Mouse (Mus musculus): ENCODE results near the gene Cd72.

Cd72 gene

DNA sequence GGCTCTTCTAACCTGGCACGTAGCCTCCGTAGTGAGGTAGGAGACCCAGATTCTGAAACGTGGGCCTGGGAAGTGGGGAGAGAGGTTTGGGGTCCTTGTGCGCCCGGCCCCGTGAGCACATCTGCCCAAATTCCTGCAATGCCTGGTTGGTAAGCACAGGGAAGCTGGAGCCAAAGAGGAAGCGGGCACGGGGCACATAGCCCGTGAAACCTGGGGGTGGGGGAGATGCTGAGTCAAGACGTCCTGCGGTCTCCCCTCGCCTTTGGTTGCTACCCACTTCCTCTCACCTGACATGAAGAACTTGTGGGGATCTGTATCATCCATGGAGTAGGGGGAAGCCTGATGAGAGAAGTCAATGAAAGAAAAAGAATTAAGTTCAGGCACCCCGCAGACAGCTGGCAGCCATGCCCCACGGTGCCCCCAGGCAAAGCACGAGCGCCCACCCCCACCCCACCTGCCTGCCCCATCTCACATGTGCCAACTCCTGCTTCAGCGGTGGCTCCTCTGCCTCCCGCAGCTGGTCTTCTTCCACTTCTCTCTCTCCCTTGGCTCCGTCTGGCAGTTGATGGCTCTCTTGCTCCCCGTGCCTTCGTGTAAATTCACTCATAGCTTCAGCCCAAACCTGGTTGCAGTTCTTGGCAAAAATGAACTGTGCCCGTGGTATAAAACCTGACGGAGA, 26.8 kb downstream of the Cd72 start:
- DNase-seq (ENCODE audit: low spot score), result no peak

DNA sequence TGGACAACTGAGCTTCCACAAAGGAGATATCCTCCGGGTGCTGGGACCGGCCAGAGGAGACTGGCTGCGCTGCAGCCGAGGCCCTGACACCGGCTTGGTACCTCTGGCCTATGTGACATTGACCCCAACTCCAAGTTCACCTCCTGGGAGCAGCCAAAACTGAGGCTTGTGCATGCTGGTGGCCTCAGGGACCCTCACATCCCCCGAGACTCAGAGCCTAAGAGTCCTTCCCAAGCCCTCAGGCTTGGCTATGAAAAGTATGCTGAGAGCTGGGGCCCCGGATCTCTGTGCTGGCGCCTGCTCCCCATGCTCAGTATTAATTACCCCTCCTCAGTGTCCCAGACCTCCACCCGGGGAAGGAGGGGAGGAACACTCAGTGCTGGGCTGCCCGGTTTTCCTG, 27.9 kb downstream of the Cd72 start:
- DNase-seq (ENCODE audit: low spot score), result no peak

DNA sequence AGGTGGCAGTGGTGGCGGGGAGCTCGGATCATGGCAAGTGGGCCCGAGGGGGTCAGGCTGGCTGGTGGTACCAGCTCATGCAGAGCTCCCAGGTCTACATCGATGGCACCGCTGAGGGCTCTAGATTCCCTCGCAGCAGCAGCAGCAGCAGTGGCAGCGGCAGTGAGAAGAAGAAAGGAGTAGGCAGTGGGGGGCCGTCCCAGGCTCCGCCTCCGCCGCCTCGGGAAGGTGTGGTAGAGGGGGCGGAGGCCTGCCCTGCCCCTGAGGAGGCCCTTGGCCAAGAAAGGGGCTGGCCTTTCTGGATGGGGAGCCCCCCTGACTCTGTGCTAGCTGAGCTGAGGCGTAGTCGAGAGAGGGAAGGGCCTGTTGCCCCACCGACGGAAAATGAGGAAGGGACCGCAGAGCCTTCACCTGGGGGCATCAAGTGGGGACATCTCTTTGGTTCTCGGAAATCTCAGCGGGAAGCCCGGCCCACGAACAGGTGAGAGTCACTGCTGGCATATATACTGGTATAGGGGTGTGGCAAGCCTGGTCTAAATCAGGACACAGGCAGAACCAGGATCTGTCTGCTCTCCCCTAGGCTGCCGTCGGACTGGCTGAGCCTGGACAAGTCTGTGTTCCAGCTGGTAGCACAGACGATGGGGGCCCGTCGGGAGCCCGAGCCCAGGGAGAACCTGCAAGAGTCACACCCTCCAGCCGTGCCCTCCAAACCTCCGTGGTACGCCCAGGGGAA, 28.6 kb downstream of the Cd72 start:
- DNase-seq (ENCODE audit: low spot score), result no peak

DNA sequence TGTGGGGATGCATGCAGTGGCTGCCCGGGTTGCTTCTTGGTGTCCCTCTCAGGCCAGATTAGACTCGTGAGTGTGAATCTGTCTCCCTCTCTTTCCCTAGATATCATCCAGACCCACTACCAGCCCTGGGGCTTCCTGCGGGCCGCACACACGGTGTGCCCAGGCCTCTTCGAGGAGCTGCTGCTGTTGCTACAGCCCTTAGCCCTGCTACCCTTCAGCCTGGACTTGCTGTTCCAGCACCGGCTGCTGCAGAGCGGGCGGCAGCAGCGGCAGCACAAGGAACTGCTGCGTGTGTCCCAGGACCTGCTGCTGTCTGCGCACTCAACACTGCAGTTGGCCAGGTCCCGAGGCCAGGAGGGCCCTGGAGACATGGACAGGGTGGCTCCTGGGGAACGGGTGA, 29.2 kb downstream of the Cd72 start:
- DNase-seq (ENCODE audit: low spot score), result no peak

DNA sequence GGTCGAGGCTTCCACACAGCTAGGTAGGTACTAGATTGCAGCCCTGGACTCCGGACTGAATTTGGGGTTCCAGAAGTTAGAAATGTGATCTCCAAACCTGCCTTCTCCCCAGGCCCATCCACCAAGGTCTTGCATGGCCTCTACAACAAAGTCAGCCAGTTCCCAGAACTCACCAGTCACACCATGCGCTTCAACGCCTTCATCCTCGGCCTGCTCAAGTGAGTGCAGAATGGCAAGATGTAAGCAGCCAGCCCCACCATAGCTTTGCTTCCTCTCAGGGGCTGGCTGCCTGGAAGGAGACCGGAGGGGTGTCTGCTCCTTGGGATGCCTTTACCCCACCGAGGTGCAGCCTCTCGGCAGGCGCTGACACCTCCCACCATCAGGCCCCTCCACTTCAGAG, 30.4 kb downstream of the Cd72 start:
- no peak for DNase-seq (ENCODE audit: low spot score)

DNA sequence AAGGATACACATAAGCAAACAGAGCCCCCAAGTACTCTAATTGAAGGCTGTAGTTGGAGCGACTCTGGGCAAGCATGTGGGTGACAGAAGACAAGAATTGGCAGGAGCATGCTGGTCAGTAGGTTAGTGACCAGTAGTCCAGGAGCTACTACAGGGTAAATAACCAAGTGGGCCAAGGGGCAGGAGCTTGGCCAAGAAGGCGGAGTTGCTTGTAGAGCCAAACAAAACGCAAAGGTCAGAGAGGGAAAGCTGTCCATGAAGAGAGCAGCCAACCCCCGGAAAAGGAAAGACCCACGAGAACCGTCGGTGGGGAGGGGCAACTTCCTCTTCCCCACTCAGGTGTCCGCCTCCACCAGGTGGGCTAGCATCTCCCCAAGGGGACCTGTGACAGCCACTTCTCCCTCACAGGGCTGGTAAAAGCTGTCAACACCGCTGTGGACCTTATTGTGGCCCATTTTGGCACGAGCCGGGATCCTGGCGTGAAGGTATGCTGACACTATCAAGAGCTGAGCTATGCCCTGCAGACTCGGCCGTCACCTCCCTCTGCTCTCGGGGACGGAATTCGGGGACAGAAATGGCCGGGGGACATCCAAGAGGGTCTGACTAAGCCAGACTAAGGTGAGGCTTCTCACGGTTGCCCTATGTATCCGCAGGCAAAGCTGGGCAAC, 31.0 kb downstream of the Cd72 start:
- no peak for DNase-seq (ENCODE audit: low spot score)

DNA sequence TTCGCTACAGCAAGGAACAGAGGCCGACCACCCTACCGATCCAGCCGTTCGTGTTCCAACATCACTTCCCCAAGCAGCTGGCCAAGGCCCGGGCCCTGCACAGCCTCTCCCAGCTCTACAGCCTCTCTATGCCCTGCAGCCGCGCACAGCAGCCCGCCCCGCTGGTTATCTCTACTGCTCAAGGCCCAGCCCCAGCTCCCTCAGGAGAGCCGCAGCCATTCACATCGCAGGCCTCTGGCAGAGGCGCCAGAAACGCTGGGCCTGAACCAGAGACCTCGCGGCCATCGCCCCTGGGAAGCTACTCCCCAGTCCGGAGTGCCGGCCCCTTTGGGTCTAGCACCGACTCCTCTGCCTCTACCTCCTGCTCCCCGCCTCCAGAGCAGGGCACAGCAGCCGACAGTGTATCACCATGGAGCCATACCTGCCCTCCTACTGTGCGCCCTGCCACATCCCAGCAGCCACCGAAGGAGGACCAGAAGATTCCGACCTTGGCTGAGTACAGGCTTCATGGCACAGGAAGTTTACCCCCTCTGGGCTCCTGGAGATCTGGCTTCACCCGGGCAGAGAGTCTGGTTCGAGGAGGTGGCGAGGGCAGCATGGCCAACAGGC, 32.7 kb downstream of the Cd72 start:
- DNase-seq (ENCODE audit: low spot score), result no peak

DNA sequence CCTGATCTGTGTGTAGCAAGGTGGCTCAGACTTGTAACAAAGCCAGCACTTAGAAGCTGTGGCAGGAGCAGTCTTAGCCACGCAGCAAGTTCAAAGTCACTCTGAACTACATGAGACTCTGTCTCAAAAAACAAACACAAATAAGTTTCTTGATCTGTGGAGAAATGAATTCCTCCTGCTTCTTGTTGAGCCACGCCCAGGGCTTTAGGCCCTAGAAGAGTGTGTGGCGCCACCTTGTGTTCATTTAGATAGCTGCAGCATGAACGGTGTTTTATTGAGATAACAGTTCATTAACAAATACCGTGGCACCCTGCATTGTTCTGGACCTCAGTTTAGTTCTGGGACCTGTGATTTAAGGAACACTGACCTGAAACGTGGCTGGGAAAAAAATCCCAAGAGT, 34.1 kb downstream of the Cd72 start:
- peak; percentile 84 for DNase-seq (ENCODE audit: low spot score)

DNA sequence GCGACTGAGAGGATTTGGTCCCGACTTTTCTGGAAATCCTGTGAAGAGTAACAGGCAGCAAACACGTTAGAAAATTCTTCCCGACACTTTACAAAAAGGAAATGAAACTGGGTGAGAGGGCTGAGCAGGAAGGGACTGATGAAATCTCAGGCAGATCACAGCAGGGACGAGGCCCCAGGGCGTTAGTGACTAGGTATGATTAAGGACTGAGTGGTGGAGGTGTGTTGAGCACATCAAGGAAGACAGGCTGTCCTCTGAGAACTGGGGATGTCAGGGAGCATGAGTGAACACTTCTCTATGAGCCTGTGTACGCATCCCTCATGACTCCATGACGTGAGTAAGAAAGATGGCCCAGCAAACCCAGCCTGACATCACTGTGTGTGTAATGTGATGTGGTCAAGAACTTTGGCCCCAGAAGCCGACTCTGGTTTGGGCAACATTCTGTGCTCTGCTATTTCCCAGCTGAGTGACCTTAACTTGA, 34.6 kb downstream of the Cd72 start:
- DNase-seq (ENCODE audit: low spot score), result no peak

DNA sequence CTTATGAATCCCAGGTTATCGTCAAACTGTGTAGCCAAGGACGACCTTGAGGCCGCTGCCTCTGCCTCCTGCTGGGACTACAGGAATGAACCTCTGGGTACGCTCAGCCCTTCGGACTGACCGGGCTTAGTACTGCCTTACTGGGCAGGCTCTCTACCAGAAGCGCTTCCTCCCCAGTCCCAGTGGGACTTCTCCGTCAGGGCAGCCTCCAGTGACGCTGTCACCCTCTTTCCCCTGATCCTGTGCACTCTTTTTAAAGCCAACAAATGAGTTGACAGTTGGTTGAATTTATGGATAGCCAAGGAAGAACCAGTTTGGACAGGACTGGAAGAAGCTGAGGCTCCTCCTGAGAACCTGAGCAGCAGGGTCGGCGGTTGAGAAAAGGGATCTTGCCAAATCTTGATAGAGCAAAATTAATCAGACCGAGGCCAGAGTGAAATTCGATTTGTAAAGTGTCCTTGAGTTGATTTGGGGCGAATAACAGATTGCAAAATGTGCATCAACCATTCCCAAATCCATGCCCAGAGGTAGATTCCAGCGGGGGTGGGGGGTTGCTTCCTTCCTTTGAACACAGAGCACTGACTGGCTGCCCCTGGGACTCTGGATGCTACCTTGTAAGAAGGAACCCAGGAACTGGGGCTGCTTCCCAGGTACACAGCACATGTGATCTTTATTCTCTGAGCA, 35.3 kb downstream of the Cd72 start:
- DNase-seq (ENCODE audit: low spot score), result no peak

DNA sequence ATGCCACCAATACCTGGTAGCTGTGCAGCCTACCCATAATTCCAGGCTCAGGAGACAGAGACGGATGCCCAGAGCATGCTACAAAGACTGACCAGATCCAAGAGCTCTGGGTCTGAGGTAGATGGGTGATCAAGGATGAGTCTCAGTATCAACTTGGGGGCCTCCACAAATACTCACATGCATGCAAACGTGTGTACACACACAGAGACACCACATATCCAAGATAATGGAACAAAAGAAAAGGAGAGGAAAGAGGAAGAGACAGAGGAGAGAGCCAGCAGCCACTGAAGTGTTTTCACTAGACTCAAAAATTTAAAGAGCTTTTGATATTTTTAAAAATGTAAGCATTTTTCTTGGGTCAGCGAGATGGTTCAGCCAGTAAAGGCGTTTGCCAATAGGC, 36.0 kb downstream of the Cd72 start:
- no peak for DNase-seq (ENCODE audit: low spot score)

DNA sequence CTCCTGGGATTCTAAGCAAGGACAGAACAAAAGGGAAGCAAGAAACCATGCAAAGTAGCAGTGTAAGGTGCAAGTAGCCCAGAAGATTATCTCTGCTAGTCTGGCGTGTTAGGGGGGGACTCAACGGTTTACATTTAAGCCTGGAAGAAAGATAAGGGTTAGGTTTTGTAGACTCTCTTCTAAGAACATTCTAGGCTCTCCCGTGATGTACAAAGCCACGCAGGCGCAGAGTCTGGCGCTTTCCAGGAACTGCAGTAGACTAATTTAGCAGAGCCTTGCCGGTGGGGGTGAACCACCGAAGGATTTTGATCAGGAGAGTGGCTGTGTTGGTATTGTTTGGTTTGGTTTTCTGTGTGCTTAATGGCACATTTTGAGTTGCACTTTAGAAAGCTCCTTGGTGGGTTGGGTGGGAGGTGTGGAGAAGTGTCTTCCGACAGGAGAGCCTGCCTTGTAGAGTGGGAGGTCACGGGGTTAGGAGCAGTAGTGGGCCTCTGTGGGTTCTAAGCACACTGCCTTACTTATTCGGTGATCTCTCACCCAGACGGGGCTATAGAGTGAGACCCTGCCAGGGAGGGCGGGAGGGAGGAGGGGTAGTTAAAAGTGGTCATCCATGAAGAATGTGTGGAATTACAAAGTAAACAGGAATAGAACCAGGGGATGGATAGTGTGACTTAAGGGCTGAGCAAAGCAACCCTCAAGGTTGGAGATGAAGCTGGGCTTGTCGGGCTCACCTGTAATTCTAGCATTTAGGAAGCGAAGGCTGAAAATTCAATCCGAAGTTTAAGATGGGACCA, 37.0 kb downstream of the Cd72 start:
- no peak for DNase-seq (ENCODE audit: low spot score)

DNA sequence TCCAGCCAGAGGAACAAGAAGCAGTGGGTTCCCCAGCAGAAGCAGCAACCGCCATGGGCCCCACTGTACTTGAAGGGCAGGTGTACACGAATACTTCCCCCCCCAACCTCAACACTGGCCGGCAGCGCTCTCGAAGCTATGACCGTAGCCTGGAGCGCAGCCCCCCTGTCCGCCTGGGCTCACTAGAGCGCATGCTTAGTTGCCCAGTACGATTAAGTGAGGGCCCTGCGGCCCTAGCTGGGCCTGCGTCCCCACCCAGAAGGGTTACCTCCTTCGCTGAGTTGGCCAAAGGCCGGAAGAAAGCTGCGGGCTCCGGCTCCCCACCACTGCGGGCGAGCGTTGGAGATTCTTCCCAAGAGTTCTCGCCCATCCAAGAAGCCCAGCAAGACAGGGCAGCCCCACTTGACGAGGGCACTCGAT, 38.3 kb downstream of the Cd72 start:
- no peak for DNase-seq (ENCODE audit: low spot score)

DNA sequence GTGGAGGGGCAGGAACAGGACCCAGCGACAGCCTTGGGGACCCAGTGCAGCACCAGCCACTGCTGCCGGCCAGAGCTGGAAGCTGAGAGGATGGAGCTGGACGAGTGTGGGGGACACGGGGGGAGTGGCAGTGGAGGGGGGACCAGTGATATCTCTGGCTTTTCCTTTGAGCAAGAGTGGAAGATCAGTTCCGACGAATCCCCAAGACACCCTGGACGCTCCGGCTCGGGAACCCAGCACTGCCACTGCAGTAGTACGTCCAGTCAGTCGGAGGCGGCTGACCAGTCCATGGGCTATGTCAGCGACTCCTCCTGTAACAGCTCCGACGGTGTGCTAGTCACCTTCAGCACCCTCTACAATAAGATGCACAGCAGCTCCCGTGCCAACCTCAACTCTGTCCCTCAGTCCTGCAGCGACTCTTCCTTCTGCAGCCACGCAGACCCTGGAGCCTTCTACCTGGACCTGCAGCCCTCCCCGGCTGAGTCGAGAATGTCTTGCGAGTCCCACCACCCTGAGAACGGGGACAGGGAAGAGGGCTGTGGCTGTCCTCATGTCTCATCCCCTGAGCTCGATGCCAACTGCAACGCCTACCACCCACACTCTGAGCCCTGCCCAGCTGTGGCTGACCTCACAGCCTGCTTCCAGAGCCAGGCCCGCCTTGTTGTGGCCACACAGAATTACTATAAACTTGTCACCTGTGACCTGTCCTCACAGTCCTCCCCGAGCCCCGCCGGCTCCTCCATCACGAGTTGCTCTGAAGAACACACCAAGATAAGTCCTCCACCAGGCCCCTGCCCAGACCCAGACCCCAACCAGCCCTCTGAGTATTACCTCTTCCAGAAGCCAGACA, 39.0 kb downstream of the Cd72 start:
- no peak for DNase-seq (ENCODE audit: low spot score)

DNA sequence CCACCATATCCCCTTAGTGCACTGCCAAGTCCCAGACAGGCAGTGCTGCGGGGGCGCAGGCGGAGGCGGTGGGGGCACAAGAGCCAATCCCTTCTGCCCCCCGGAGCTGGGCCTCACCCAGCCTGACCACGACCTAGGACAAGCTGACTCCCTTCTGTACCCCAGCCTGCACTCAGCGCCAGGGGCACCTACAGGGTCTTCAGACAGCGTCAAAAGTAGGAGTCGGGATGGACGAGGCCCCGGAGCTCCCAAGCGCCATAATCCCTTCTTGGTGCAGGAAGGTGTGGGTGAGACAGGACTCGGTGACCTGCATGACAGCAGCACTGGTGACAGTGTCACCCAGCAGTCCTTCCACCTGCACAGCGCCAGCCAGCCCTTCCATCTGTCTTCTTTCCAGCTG, 39.7 kb downstream of the Cd72 start:
- no peak for DNase-seq (ENCODE audit: low spot score)

DNA sequence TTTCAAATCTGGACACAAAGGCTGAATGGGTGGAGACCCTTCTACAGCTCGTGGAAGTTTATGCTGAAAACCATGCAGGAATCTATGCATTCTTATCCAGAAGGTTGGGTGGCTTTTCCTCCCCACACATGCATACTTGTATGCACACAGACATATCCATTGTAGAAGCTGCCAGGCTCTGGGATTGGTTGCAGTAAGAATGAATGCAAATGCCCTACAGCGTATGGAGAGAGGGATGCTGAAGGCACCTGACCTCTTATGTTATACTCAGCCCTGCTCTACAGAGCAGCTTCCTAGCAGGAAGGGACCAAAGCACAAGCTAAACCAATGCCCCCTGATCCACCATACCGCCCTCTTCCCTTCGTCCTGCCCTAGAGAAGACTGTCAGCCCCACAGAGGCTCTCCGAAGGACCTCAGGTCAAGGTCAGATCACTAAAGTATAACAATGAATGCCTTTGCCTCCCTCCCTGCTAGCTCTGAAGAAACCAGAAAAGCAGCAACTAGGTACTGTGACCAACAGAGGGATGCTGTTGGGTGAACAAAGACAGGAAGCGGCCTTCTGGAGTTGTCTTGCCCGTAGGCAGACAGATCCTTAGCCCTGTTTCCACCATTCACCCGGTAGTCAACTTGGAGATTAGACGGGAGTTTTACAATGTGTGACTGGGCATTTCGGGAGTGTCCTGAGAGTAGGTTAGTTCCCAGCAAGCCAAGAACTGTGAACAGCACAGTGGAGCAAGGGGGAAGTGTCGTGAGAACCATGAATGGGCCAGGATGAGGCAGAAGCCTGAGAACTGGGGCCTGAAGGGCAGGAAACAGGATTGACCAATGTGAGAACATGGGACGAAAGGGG, 47.1 kb downstream of the Cd72 start:
- no peak for DNase-seq (ENCODE audit: low spot score)

DNA sequence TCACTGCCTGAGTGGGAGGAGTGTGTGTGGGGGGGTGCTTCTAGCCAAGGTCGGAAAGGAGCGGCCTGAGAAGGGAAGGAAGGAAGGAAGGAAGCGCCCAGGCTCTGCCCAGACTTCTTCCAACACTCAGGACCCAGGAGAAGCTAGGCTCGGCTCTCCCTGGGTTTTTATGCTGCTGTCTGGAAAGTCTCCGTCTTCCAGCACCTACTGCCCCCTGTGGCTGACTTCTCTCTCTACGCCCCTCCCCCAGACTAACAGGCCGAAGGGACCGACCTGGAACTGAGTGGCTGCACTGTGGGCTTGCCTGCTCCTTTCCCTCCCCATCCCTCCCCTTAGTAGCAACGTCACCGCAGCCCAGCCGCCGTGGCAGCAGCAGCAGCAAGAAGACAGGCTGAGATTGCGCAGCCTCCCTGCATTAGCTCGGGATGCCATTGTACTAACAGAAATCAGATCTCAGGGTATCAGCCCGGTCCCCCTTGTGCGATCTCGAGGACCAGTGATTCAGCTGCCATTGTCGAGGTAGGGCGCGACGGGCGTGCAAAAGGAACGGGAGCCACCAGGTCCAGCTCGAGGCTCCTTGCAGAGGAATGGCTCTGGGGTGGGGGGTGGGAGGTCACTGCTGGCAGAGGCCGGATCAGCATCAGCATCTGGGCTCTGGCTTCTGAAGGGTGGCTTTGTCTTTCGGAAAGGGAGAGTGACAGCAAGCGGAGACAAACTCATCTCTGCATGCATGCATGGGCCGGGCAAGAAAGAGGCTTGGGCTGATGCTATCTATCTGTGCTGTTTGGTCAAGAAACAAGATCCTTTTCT, 48.1 kb downstream of the Cd72 start:
- DNase-seq (ENCODE audit: low spot score), result peak; percentile 79

DNA sequence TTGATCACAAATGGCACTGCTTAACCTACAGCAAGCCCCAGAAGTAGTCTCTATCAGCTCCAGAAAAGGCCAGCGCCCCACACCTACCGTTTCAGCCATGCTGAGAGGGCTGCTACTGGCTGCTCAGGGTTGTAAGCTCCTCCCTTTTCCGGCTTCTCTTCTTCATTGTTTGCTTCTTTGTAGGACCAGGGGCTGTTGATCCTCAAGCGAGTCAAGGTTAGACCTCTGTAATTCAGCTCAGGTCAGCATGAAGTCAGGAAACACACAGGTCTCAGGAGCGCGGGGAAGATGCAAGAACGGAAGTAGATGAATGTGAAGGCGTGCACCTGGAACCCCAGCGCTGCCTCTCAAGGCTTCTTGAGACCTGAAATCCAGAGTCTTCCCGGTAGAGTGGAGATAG, 49.7 kb downstream of the Cd72 start:
- no peak for DNase-seq (ENCODE audit: low spot score)

DNA sequence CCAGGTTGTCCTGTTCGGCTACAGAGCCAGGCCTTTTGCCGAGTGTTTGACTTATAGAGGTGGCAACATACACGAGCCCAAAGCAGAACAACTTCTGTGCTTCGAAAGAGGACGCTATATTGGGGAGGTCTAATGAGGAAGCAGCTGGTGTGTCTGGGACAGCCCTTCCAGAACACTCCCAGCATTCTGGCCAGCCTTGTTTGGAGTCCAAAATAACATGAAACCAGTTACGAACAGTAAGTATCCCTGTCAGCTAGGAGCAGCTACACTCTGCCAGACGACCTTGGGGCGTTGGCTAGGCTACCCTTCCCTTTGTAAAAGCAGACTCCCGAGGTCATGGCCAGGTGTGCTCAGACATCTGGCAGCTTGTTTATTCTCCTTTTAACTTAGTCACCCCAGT, 52.2 kb downstream of the Cd72 start:
- DNase-seq (ENCODE audit: low spot score), result no peak

Measured in urinary bladder, postnatal 14 days (tissue).